Mouse (Mus musculus): ENCODE results near the gene Pdha1.

GRCm38 (mm10) chrX:160116074-160116473 is 22.1 kb downstream of the Pdha1 start:
- TF ChIP-seq CTCF (IDR thresholded peaks at IDR 0.05; ENCODE audit: low read depth) (no peak), EP300 (IDR thresholded peaks at IDR 0.05; ENCODE audit: low read depth) (no peak)
